Mouse (Mus musculus): ENCODE results near the gene D630036H23Rik. TPM values are rescaled to one million over a fixed set of nuclear protein-coding genes. Genes with fewer than 3 reads are reported as not detected.

Gene D630036H23Rik
- 0.56 and 1.8 TPM in 2 replicates for polyA plus RNA-seq (2012; rRNA removed; ENCODE audit: low replicate concordance)

GRCm38 (mm10) chr12:36381441-36382340 is at the start of gene D630036H23Rik, which contains the start of gene Ispd:
D630036H23Rik (minus strand) TSS chr12:36382181.
Ispd (plus strand) TSS chr12:36381450.

Other genes with a start within 250 kb of the D630036H23Rik start
- gene Ankmy2, start 225.1 kb downstream of the D630036H23Rik start, polyA plus RNA-seq (2012; rRNA removed; ENCODE audit: low replicate concordance), result 6.0 and 12.0 TPM in 2 replicates
- 9.3 and 36.5 TPM in 2 replicates for gene Bzw2, start 224.1 kb downstream of the D630036H23Rik start, polyA plus RNA-seq (2012; rRNA removed; ENCODE audit: low replicate concordance)
- gene Lrrc72, start 128.8 kb downstream of the D630036H23Rik start, polyA plus RNA-seq (2012; rRNA removed; ENCODE audit: low replicate concordance), result not detected in 2 replicates
- gene Sostdc1, start 68.0 kb downstream of the D630036H23Rik start, polyA plus RNA-seq (2012; rRNA removed; ENCODE audit: low replicate concordance), result 3.9 and 4.6 TPM in 2 replicates
- gene Ispd, start 731 bp downstream of the D630036H23Rik start, polyA plus RNA-seq (2012; rRNA removed; ENCODE audit: low replicate concordance), result 1.5 and 1.9 TPM in 2 replicates

Measured in mammary gland, adult 2 months (tissue).